Mouse (Mus musculus) neutrophil, adult 5-6 weeks (primary cell): ENCODE measurements around the gene Ndufv3. TPM values are rescaled to one million over a fixed set of nuclear protein-coding genes. Genes with fewer than 3 reads are reported as not detected.

Source experiments
- ATAC-seq: fragments of 151-379, 151-347 bp; 2 replicates; pipeline ENCODE4 v1.8.0; 2017; ENCODE audit warnings: mild to moderate bottlenecking, moderate TSS enrichment; ENCODE audit not compliant: insufficient number of reproducible peaks, poor library complexity, low FRiP score, severe bottlenecking; ENCODE audit errors: extremely low read depth
- total RNA-seq: library from RNA; stranded (forward); fragments of 200-1000 nt; gene quantifications from 2 replicates; pipeline ENCODE4 v1.2.3, GENCODE M21; 2017

Gene Ndufv3
- total RNA-seq, 1 experiment from 2014 or later = 76.3 TPM

DNA sequence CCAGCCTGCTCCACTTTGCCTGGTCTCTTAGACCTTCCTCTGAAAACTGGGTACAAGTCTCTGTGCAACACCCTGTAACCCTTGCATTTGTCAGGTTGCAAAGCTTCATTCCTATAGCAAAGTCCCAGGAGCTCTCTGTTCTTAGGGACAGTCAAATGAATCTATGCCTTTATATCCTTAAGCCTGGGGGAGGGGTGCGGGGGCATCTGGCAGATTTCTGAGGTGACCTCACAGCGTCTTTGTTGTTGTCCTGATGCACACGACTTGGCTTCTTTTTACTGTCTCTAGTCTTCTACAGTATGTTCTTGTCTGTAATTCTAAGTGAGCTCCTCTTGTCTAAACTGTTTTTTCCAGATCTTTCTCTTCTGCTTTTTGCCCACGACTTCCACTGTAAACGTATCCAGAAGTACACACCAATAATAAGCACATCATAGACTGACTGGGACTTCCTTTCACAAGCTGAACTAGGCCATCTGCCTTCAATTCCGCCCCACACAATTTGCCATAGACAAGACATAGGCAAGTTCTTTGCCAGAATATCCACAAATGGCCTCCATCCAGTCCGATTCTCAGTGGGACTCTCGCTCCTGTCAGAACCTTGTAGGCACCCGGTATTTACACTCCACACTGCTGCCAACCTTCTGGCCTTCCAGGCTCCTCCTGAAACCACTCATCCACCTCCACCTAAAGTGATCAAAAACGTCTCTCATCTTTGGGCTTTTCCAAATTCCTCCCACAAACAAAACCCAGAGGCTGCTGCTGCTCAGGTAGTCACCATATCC is 56.7 kb downstream of the Ndufv3 start:
- no peak for ATAC-seq

DNA sequence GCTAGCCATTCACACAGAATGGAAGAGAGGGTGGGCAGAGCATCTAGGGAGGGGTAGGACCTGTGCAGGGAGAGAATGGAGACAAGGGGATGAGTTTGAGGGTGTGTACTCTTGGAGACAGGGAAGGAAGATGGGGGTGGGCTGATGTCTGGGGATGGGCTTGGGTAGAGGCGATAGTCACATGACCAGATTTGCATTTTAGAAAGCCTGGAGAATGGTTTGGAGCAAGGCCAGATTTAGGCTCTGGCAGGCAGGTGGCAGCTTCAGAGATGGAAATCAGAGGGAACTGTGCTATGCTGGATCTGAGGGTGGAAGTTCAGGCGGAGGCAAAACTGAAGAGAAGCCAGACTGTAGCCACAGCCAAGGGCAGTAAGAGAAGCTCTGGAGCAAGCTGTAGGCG is 60.4 kb downstream of the Ndufv3 start:
- ATAC-seq = no peak

Other genes with a start within 250 kb of the Ndufv3 start
- gene Rsph1, start 242.7 kb upstream of the Ndufv3 start, total RNA-seq = 1.4 TPM in 2 replicates
- 19.5 and 19.6 TPM in 2 replicates for gene Slc37a1, start 233.3 kb upstream of the Ndufv3 start, total RNA-seq
- 1.2 TPM in 1 of 2 replicates, not detected in the other for gene Pde9a, start 133.9 kb upstream of the Ndufv3 start, total RNA-seq
- gene Wdr4, start 135 bp upstream of the Ndufv3 start, total RNA-seq = 9.6 and 10.9 TPM in 2 replicates
- gene Pknox1, start 44.6 kb downstream of the Ndufv3 start, total RNA-seq = 57.5 and 63.9 TPM in 2 replicates
- gene Cbs, start 117.1 kb downstream of the Ndufv3 start, total RNA-seq = not detected in 2 replicates
- 84.4 and 96.3 TPM in 2 replicates for gene U2af1, start 138.8 kb downstream of the Ndufv3 start, total RNA-seq
- 1.0 TPM in 1 of 2 replicates, not detected in the other for gene Cryaa, start 157.7 kb downstream of the Ndufv3 start, total RNA-seq